Mouse (Mus musculus) liver, embryonic 13.5 days (tissue): ENCODE measurements around the gene Churc1. TPM values are rescaled to one million over a fixed set of nuclear protein-coding genes. Genes with fewer than 3 reads are reported as not detected.
A peak's percentile ranks its signal among the peaks of the same experiment; 100 is the strongest.

ENCODE experiments used
- ATAC-seq: fragments of 200-750 bp; cut with Nextera tagmentation; 2 replicates; pipeline ENCODE4 v1.8.0; 2017; ENCODE audit warnings: low read depth, mild to moderate bottlenecking, moderate number of reproducible peaks, moderate library complexity
- DNase-seq: peaks from one replicate; pipeline ENCODE4 v3.0.0; 2022
- H3K27ac ChIP-seq: fragments of 300-500 bp; sonication (generic); 2 replicates; pipeline ENCODE4 v1.5.1; 2015; ENCODE audit warnings: moderate library complexity, mild to moderate bottlenecking, inconsistent platforms
- H3K27me3 ChIP-seq: fragments of 300-500 bp; sonication (generic); 2 replicates; pipeline ENCODE4 v1.6.1; 2015; ENCODE audit warnings: mild to moderate bottlenecking, inconsistent platforms
- H3K36me3 ChIP-seq: fragments of 300-500 bp; sonication (generic); 2 replicates; pipeline ENCODE4 v1.6.1; 2015; ENCODE audit warnings: mild to moderate bottlenecking, inconsistent platforms
- H3K4me1 ChIP-seq: fragments of 300-500 bp; sonication (generic); replicated peaks from 2 replicates; pipeline ENCODE4 v1.6.1; 2015; ENCODE audit warnings: inconsistent platforms
- H3K4me2 ChIP-seq: fragments of 300-500 bp; sonication (generic); 2 replicates; pipeline ENCODE4 v1.6.1; 2015; ENCODE audit warnings: inconsistent platforms, mild to moderate bottlenecking, moderate library complexity
- H3K4me3 ChIP-seq: fragments of 300-500 bp; sonication (generic); replicated peaks from 2 replicates; pipeline ENCODE4 v1.5.1; 2015; ENCODE audit warnings: mild to moderate bottlenecking, inconsistent platforms
- H3K9ac ChIP-seq: fragments of 300-500 bp; sonication (generic); 2 replicates; pipeline ENCODE4 v1.6.1; 2015; ENCODE audit warnings: mild to moderate bottlenecking, inconsistent platforms
- H3K9me3 ChIP-seq: fragments of 300-500 bp; sonication (generic); replicated peaks from 2 replicates; pipeline ENCODE4 v1.6.1; 2016; ENCODE audit warnings: inconsistent platforms
- WGBS: fragments of 180-500 bp; shearing (Covaris S2); methylation state at CpG from one replicate; pipeline ENCODE4 v1.1.7; 2015; ENCODE audit not compliant: insufficient replicate concordance; 5-methylcytosine and 5-hydroxymethylcytosine counted together
- polyA plus RNA-seq: library from polyadenylated mRNA; unstranded; fragments of >200 nt; fragmentation: Nextera tagmentation; extraction: Ambion mirVana; gene quantifications from 2 replicates; pipeline ENCODE4 v1.2.1, GENCODE M21; 2015

The Churc1 gene
- polyA plus RNA-seq, 1 experiment from 2014 or later = 100 TPM

GRCm38 (mm10) chr12:76818120-76818519 lies 52.8 kb downstream of the Churc1 start:
- Histone ChIP-seq H3K9me3 (no peaks in the 10 kb centered on the region), H3K36me3 (no peaks in the 10 kb centered on the region), H3K4me2 (no peak overlapping the region), H3K27ac (no peak overlapping the region), H3K4me1 (peaks cover 6% of the 10 kb centered on the region), H3K9ac (no peak overlapping the region), H3K27me3 (peaks cover 61% of the 10 kb centered on the region), H3K4me3 (no peak overlapping the region)
- ATAC-seq (no peak), DNase-seq (no peak)
- 60% methylated on average over 4 of the region's 4 CpGs for WGBS

GRCm38 (mm10) chr12:76818908-76819307 lies 53.6 kb downstream of the Churc1 start:
- H3K4me3 ChIP-seq = no peak overlapping the region
- H3K27ac ChIP-seq = no peak overlapping the region
- no peak overlapping the region for H3K4me2 ChIP-seq
- WGBS = 74% methylated on average over 9 of the region's 9 CpGs
- no peaks in the 10 kb centered on the region for H3K36me3 ChIP-seq
- no peak for ATAC-seq
- H3K27me3 ChIP-seq = peaks cover 69% of the 10 kb centered on the region
- no peak for DNase-seq
- no peak overlapping the region for H3K9ac ChIP-seq
- no peaks in the 10 kb centered on the region for H3K9me3 ChIP-seq
- H3K4me1 ChIP-seq = peaks cover 6% of the 10 kb centered on the region

GRCm38 (mm10) chr12:76819816-76820215 lies 54.5 kb downstream of the Churc1 start:
- Histone ChIP-seq H3K4me1 (peaks cover 6% of the 10 kb centered on the region), H3K27ac (no peak overlapping the region), H3K27me3 (peaks cover 78% of the 10 kb centered on the region), H3K9me3 (no peaks in the 10 kb centered on the region), H3K9ac (no peak overlapping the region), H3K4me2 (no peak overlapping the region), H3K36me3 (no peaks in the 10 kb centered on the region), H3K4me3 (no peak overlapping the region)
- WGBS = 71% methylated on average over 6 of the region's 6 CpGs
- no peak for DNase-seq
- no peak for ATAC-seq

GRCm38 (mm10) chr12:76820615-76821014 lies 55.3 kb downstream of the Churc1 start:
- no peaks in the 10 kb centered on the region for H3K36me3 ChIP-seq
- DNase-seq = no peak
- WGBS = 49% methylated on average over 4 of the region's 4 CpGs
- peaks cover 86% of the 10 kb centered on the region for H3K27me3 ChIP-seq
- no peak overlapping the region for H3K9ac ChIP-seq
- H3K4me2 ChIP-seq = no peak overlapping the region
- H3K4me1 ChIP-seq = peaks cover 6% of the 10 kb centered on the region
- no peak overlapping the region for H3K27ac ChIP-seq
- no peaks in the 10 kb centered on the region for H3K9me3 ChIP-seq
- H3K4me3 ChIP-seq = no peak overlapping the region
- no peak for ATAC-seq

DNA sequence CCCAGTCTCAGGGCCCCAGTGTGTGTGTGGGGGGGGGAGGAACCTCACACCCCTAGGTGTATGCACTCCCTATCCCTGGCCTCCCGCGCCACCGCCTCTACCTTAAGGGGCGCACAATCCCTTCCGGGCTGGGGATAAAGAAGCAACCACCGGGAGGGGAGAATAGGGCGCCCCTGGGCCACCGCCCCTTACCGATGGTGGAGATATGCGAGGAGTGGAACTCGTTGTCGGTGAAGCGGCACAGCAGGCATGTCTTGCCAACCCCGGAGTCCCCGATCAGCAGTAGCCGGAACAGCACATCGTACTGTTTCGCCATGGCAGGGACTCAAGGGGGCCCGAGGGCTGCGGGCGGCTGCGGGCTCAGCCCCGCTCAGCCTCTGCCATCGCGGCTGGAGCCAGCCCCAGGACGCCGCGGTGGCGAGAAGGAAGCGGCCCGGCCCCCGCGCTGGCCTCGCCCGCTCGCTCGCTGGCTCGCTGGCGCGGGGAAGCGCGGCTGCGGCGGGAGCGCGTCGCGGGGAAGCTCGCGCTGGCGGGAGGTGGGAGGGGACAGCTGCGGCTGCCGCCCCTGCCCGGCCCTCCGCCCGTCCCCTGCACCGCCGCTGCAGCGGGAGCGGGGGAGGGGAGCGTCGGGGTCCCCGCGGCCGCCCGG lies 56.8 kb downstream of the Churc1 start:
- H3K27me3 ChIP-seq = peaks cover 93% of the 10 kb centered on the region
- H3K9ac ChIP-seq = peak overlapping the region; percentile 59
- no peaks in the 10 kb centered on the region for H3K9me3 ChIP-seq
- ATAC-seq (peak; percentile 26), DNase-seq (no peak)
- no peak overlapping the region for H3K27ac ChIP-seq
- peak overlapping the region; percentile 76 for H3K4me2 ChIP-seq
- WGBS = 2% methylated on average over 66 of the region's 66 CpGs
- no peaks in the 10 kb centered on the region for H3K36me3 ChIP-seq
- H3K4me1 ChIP-seq = peaks cover 6% of the 10 kb centered on the region
- H3K4me3 ChIP-seq = peak overlapping the region; percentile 58

GRCm38 (mm10) chr12:76822651-76823041 lies 57.3 kb downstream of the Churc1 start, which contains the start of gene Rab15:
Gene Rab15 (minus strand): TSS chr12:76822908.
- Histone ChIP-seq H3K9ac (peak within 1 kb of the TSS; percentile 59), H3K4me1 (peaks cover 6% of the 10 kb centered on the region), H3K4me3 (peak within 1 kb of the TSS; percentile 58), H3K27me3 (peaks cover 91% of the 10 kb centered on the region), H3K9me3 (no peaks in the 10 kb centered on the region), H3K4me2 (peak within 1 kb of the TSS; percentile 76), H3K36me3 (no peaks in the 10 kb centered on the region), H3K27ac (no peak within 1 kb of the TSS)
- WGBS = 7% methylated on average over 17 of the region's 17 CpGs
- no peak for DNase-seq
- ATAC-seq = no peak

DNA sequence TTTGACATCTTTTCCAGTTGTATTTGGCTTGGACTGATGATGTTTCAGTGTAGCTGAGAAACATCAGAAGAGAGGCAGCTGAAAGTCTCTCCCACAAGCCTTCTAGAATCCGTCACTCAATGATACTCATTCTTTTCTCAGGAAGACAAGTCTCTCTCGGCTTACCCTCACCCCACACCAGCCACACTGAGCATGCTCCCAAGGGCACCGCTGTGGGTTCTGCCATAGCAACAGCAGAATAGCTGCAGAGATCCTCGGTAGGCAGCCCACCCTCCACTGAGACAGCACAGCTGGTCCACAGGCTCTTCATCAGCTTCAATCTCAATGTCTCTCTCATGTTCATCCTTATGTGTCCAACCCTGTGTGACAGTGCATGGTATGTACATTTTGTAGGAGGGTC lies 59.9 kb downstream of the Churc1 start:
- peaks cover 68% of the 10 kb centered on the region for H3K27me3 ChIP-seq
- DNase-seq = no peak
- peaks cover 6% of the 10 kb centered on the region for H3K4me1 ChIP-seq
- H3K9ac ChIP-seq = no peak overlapping the region
- no peak overlapping the region for H3K4me2 ChIP-seq
- no peak overlapping the region for H3K27ac ChIP-seq
- no peak for ATAC-seq
- no peaks in the 10 kb centered on the region for H3K9me3 ChIP-seq
- H3K36me3 ChIP-seq = no peaks in the 10 kb centered on the region
- WGBS = 54% methylated on average over 4 of the region's 4 CpGs
- H3K4me3 ChIP-seq = no peak overlapping the region

- no peak overlapping the region for H3K27ac ChIP-seq
- no peaks in the 10 kb centered on the region for H3K36me3 ChIP-seq
- H3K9ac ChIP-seq = no peak overlapping the region
- H3K9me3 ChIP-seq = no peaks in the 10 kb centered on the region
- peaks cover 4% of the 10 kb centered on the region; the same call in 1 of the 2 replicates for H3K4me1 ChIP-seq
- ATAC-seq = no peak
- DNase-seq = no peak
- no peaks in the 10 kb centered on the region for H3K27me3 ChIP-seq
- no peak overlapping the region for H3K4me2 ChIP-seq
- WGBS = 6% methylated on average over 3 of the region's 3 CpGs
- H3K4me3 ChIP-seq = no peak overlapping the region
Observed at GRCm38 (mm10) chr12:76832704-76833103, 67.4 kb downstream of the Churc1 start.

Other genes with a start within 250 kb of the Churc1 start
- 1.7 and 1.9 TPM in 2 replicates for gene Plekhg3, start 234.6 kb upstream of the Churc1 start, polyA plus RNA-seq
- gene Sptb, start 55.0 kb upstream of the Churc1 start, polyA plus RNA-seq = 39.7 and 53.3 TPM in 2 replicates
- gene Fntb, start 51 bp downstream of the Churc1 start, polyA plus RNA-seq = 22.2 and 24.9 TPM in 2 replicates
- 0.16 TPM in 1 of 2 replicates, not detected in the other for gene Gpx2, start 30.0 kb downstream of the Churc1 start, polyA plus RNA-seq
- gene Rab15, start 57.4 kb downstream of the Churc1 start, polyA plus RNA-seq = 0.37 and 0.41 TPM in 2 replicates
- gene Max, start 196.7 kb downstream of the Churc1 start, polyA plus RNA-seq = 9.1 and 10.3 TPM in 2 replicates